Mouse (Mus musculus) erythroblast, embryonic 14.5 days (primary cell): ENCODE data around the gene Myo5c. TPM values are rescaled to one million over a fixed set of nuclear protein-coding genes. Genes with fewer than 3 reads are reported as not detected.

ENCODE experiments used
- H3K27me3 ChIP-seq: 2 replicates; pipeline ENCODE4 v1.6.1; 2012; ENCODE audit warnings: inconsistent platforms; ENCODE audit not compliant: control insufficient read depth
- H3K36me3 ChIP-seq: 2 replicates; pipeline ENCODE4 v1.6.1; 2012; ENCODE audit warnings: mild to moderate bottlenecking, inconsistent platforms; ENCODE audit not compliant: control insufficient read depth
- H3K4me1 ChIP-seq: 2 replicates; pipeline ENCODE4 v1.6.1; 2012; ENCODE audit warnings: inconsistent platforms; ENCODE audit not compliant: control insufficient read depth
- H3K4me3 ChIP-seq: replicated peaks from 2 replicates; pipeline ENCODE3; 2012; ENCODE audit warnings: moderate library complexity, mild to moderate bottlenecking, inconsistent platforms
- H3K9me3 ChIP-seq: 2 replicates; pipeline ENCODE4 v1.6.1; 2012; ENCODE audit warnings: low read length, inconsistent platforms, mixed read lengths; ENCODE audit not compliant: control insufficient read depth
- GATA1 ChIP-seq: IDR thresholded peaks from 2 replicates; pipeline ENCODE4 v1.6.1; 2012; ENCODE audit warnings: low read length, inconsistent platforms, mixed read lengths
- TAL1 ChIP-seq: IDR thresholded peaks from 3 replicates; pipeline ENCODE4 v1.6.1; 2012; ENCODE audit warnings: low read length, inconsistent platforms, mixed read lengths
- polyA plus RNA-seq: library from polyadenylated mRNA; stranded (reverse); fragments of >175 nt; gene quantifications from 2 replicates; pipeline ENCODE4 v1.2.3, GENCODE M21; 2012

Myo5c gene
- polyA plus RNA-seq, 1 experiment: not detected

DNA sequence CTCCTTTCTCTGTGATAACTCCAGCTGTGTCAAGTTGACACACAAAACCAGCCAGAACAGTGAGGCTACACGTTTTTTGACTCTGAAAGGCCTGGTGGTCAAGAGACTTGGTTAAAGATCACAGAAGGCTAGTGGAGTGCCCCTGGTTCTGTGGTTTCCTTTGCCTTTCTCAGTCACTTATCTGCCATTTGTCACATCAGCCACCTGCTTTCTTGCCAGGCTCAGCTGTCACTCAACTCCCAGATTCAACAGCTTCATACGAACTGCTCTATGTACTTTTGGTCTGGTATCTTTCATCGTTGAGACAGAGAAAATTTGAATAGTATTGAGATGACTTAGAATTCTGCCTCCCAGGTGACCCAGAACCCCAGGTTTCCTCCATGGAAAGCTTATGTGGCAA is 21.9 kb downstream of the Myo5c start:
- Histone ChIP-seq H3K4me3 (no peak overlapping the region), H3K36me3 (no peaks in the 10 kb centered on the region), H3K4me1 (no peaks in the 10 kb centered on the region), H3K9me3 (no peaks in the 10 kb centered on the region), H3K27me3 (peaks cover 2% of the 10 kb centered on the region; the same call in 1 of the 2 replicates)
- TF ChIP-seq GATA1: no peak
- no peak for TF ChIP-seq TAL1

DNA sequence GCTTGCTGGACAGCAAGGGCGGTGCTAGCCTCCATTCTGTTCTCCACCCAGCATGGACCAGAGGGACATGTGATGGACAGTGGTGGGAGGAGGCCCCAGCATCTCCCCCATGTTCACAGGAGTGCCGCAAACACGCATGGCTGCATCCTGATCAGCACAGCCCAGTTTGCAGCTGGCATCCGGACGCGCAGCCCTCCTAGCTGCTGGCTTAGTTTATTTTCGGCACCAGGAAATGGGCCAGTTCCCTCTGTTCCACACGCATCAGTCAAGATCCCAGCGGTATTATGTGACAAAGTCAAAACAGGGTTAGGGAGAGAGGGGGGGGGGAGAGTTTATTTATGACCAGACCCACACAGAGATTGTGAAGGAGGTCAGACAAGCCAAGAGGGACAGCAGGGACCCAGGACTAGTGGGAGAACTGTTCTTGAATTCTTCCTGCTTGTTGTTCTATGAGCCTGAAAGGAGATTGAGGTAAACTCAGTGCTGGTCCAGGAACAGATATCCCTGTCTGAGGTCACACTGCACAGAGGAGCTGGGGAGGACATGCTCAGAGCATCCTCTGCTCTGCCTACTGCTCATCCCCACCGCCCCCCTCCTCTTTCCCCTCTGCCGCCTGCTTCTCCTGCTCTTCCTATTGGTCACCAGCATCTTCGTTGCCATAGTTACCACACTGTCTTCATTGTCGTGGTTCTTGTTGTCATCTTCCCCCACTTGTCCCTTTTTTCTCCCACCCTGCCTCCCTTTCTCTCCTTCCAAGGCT is 22.6 kb downstream of the Myo5c start:
- Histone ChIP-seq H3K4me3 (no peak overlapping the region), H3K27me3 (peaks cover 2% of the 10 kb centered on the region; the same call in 1 of the 2 replicates), H3K4me1 (no peaks in the 10 kb centered on the region), H3K9me3 (no peaks in the 10 kb centered on the region), H3K36me3 (no peaks in the 10 kb centered on the region)
- no peak for TF ChIP-seq TAL1
- TF ChIP-seq GATA1: no peak

GRCm38 (mm10) chr9:75255820-75256545 is 24.2 kb downstream of the Myo5c start:
- H3K4me1 ChIP-seq: no peaks in the 10 kb centered on the region
- H3K36me3 ChIP-seq: no peaks in the 10 kb centered on the region
- TF ChIP-seq TAL1: no peak
- TF ChIP-seq GATA1: no peak
- H3K27me3 ChIP-seq: peaks cover 2% of the 10 kb centered on the region; the same call in 1 of the 2 replicates
- no peaks in the 10 kb centered on the region for H3K9me3 ChIP-seq
- no peak overlapping the region for H3K4me3 ChIP-seq

DNA sequence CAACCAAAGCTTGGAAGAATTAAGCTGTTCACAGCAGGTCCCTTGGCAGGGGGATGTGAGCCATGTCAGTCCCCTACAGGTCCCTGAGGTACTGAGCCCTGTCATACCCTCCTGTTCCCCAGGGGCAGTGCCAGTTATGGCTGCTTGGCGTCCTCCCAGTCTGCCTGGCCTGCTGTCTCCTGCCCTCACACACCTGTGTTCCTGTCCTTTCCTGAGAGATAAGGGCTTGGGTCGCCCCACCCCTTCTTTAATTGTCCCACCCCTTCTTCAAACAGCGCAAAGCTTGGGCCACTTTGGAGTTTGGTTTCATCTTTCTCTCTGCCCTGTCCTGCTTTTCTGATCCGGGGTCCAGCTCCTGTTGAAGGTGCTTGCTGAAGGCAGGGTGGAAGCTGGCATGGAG is 27.0 kb downstream of the Myo5c start:
- Histone ChIP-seq H3K9me3 (no peaks in the 10 kb centered on the region), H3K4me3 (no peak overlapping the region), H3K4me1 (no peaks in the 10 kb centered on the region), H3K36me3 (no peaks in the 10 kb centered on the region), H3K27me3 (peaks cover 2% of the 10 kb centered on the region; the same call in 1 of the 2 replicates)
- TF ChIP-seq GATA1: no peak

DNA sequence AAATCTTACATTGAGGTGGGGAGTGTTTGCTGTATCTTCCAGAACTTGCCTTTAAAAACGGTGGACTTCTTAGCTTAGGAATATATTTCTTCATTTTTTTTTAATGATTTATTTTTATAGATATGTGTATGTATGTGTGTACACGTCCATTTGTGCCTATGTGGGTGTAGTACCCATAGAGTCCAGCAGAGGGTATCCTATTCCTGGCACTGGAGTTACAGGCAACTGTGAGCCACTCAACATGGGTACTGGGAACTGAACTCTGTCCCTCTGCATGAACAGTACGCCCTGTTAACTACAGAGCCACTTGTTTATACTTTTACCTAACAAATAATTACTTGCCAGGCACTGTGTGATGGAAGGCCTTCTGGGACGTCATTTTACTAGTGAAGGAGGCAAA is 27.8 kb downstream of the Myo5c start:
- H3K9me3 ChIP-seq: no peaks in the 10 kb centered on the region
- H3K27me3 ChIP-seq: no peaks in the 10 kb centered on the region
- no peaks in the 10 kb centered on the region for H3K4me1 ChIP-seq
- TF ChIP-seq TAL1: no peak
- no peak for TF ChIP-seq GATA1
- no peak overlapping the region for H3K4me3 ChIP-seq
- no peaks in the 10 kb centered on the region for H3K36me3 ChIP-seq

- Histone ChIP-seq H3K36me3 (no peaks in the 10 kb centered on the region), H3K9me3 (no peaks in the 10 kb centered on the region), H3K4me1 (no peaks in the 10 kb centered on the region), H3K27me3 (no peaks in the 10 kb centered on the region), H3K4me3 (no peak overlapping the region)
- TF ChIP-seq TAL1 (no peak), GATA1 (no peak)
Measured at GRCm38 (mm10) chr9:75261332-75261872, 29.6 kb downstream of the Myo5c start.

DNA sequence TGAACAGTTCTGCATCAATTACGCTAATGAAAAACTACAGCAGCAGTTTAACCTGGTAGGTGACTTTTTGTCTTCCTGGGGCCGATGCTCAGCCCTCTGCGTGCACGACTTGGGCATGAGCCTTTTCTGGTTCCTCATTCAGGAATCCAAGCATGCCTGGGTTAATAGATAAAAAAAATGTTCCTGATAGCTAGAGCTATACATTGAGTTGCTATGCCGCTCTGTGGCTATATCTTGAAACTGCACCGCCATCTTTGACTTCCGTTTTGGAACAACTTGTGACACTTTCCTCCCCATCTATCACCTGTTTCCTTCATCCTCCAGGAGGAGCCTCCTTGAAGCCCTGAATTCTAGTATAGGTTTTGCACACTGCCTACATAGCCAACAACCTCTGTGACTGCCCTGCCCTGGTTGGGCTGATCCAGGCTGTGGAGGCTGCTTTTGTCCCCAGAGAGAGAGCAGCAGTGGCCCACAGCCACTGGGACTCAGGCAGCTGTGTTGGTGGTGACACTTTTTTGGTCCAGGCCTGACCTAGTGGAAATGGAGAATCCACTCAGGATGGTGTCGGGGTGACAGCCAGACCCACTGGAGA is 30.5 kb downstream of the Myo5c start:
- Histone ChIP-seq H3K27me3 (no peaks in the 10 kb centered on the region), H3K4me1 (no peaks in the 10 kb centered on the region), H3K36me3 (no peaks in the 10 kb centered on the region), H3K9me3 (no peaks in the 10 kb centered on the region), H3K4me3 (no peak overlapping the region)
- TF ChIP-seq GATA1 (no peak), TAL1 (no peak)

- H3K36me3 ChIP-seq: no peaks in the 10 kb centered on the region
- H3K9me3 ChIP-seq: no peaks in the 10 kb centered on the region
- no peak overlapping the region for H3K4me3 ChIP-seq
- H3K4me1 ChIP-seq: no peaks in the 10 kb centered on the region
- TF ChIP-seq TAL1: no peak
- no peak for TF ChIP-seq GATA1
- H3K27me3 ChIP-seq: no peaks in the 10 kb centered on the region
Measured at GRCm38 (mm10) chr9:75264008-75264718, 32.3 kb downstream of the Myo5c start.

DNA sequence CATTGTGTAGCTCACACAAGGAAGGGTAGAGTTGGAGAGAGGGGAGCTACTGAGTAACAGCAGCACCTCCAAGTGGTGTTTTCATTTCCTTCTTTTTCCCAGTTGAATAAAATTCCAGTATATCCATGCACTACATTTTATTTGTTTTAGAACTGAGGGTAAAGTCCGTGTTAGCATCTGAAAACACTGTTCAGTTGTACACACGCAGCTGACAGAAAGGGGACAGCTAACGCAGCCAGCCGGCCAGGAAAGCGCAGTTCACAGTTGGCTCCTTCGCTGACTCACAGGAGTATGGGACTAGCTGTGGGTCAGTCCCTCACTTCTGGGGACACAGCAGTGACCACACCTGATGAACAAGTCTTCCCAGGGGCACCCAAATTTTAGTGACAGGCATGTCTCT is 35.3 kb downstream of the Myo5c start:
- H3K9me3 ChIP-seq: no peaks in the 10 kb centered on the region
- no peak overlapping the region for H3K4me3 ChIP-seq
- no peaks in the 10 kb centered on the region for H3K36me3 ChIP-seq
- H3K4me1 ChIP-seq: no peaks in the 10 kb centered on the region
- no peaks in the 10 kb centered on the region for H3K27me3 ChIP-seq
- TF ChIP-seq TAL1 (no peak), GATA1 (no peak)
